Mouse (Mus musculus): ENCODE measurements around the gene Lcor.

DNA sequence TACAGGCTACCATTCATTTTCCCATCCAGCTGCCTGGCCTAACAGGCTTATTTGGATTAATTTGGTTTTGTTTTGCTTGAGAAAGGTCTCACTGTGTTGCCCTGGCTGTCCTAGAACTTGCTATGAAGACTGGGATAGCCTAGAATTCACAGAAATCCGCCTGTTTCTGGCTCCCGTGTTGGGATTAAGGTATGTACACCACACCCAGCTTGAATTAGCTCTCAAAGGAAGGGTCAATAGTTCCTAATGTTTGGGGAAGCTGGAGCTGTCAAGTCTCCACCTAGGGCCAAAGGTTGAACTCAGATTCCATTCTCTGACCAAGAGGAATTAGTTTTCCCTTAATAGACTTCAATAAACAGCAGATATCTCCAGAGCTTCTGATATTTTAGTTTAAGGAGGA lies 34.7 kb upstream of the Lcor start:
- TF ChIP-seq CTCF (IDR thresholded peaks at IDR 0.05; ENCODE audit: low read depth, low read length) (no peak), POLR2A (IDR thresholded peaks at IDR 0.05; ENCODE audit: insufficient read depth, low read length) (no peak)

All from ES-Bruce4 (cell line).